Mouse (Mus musculus): Measurements from ENCODE around the gene Klf6.

Gene Klf6

DNA sequence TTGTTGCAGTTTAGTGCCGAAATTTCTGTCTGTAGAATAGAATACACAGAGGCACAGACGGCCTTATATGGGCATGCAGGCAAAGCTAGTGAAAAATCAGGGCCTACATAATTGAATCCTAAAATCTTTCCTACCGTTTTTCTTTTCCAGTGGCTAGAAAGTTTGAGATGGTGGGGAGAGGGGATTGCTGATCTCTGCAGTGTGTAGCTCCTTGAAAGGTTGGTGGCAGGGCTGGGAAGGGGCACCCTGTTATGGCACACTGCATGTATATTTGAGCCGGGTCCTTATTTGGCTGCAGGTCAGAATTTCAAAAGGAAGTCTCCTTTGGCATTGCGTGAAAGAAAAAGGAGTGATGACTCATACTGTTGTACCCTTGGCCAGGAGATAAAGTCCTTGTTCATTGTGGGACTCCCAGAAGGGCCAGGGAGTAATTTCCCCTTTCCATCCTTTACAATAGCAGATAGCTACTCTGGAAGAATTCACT lies 2.2 kb downstream of the Klf6 start:
- no peak for DNase-seq (ENCODE audit: low spot score in 2 of 2)

DNA sequence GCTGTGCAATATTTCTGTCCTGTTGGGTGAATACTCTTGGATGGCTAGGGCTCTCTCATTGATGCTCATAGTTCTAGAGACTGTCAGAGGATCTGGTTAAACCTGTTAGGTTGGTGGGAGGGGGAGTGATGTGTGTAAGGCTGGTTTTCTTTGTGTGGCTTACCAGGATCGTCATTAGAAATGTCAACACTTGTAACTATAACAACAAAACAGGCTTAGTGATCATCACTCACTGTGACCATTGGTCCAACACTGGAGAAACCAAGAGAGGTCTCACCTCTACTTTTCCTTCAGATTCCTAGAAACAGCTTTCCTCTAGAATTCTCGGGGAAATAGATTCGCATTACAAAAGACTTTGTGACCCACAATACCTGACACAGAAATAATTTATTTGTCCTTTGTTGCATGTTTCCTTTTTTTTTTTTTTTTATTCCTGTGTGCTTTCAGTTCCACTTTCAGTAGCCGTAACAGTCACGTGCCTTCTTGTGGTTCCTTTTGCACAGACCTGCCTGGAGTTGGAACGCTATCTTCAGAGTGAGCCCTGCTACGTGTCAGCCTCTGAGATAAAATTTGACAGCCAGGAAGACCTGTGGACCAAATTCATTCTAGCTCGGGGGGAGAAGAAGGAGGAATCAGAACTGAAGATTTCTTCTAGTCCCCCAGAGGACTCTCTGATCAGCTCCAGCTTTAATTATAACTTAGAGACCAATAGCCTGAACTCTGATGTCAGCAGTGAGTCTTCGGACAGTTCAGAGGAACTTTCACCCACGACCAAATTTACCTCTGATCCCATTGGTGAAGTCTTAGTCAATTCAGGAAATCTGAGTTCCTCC lies 3.2 kb downstream of the Klf6 start:
- peak; percentile 59 to 65 for DNase-seq (ENCODE audit: low spot score in 2 of 2)

DNA sequence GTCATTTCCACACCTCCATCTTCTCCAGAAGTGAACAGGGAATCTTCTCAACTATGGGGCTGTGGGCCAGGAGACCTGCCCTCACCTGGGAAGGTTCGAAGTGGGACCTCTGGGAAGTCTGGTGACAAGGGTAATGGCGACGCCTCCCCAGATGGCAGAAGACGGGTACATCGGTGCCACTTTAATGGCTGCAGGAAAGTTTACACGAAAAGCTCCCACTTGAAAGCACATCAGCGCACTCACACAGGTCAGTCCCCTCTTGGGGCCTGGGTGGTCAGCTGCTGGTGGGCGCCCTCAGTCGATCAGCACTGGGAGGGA lies 3.8 kb downstream of the Klf6 start:
- DNase-seq (ENCODE audit: low spot score in 2 of 2) = no peak

DNA sequence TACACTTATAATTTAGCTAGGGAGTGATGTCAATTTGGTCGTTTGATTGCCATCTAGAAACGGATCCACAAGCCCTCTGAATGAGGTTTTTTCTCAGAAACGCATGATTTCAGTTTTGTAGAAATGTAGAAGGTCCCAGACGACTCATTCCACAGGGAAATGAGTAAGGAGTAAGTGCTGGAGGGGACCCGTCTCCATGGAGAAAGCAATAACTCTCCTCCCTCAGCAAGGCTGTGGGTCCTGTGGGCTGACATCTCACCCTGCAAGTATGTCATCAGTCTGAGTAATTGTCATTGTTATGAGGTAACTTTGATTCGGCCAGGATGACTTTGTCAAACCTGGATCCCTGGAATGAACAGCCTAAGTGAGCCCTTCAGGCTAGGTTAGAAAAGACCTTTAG lies 4.8 kb downstream of the Klf6 start:
- no peak for DNase-seq (ENCODE audit: low spot score in 2 of 2)

DNA sequence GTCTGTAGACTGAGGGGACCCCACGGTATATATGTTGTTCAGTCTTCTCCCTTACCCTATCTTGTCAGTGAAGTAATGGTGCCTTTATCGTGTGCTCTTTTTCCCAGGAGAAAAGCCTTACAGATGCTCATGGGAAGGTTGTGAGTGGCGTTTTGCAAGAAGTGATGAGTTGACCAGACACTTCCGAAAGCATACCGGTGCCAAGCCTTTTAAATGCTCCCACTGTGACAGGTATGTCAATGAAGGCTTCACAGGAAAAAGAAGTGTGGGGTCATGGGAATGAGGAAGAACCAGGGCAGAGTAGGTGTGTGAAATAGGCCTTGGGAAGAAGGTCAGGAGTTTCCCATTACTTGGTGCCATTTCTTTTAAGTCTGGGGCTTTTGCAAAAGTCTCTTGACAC lies 5.2 kb downstream of the Klf6 start:
- DNase-seq (ENCODE audit: low spot score in 2 of 2) = no peak

DNA sequence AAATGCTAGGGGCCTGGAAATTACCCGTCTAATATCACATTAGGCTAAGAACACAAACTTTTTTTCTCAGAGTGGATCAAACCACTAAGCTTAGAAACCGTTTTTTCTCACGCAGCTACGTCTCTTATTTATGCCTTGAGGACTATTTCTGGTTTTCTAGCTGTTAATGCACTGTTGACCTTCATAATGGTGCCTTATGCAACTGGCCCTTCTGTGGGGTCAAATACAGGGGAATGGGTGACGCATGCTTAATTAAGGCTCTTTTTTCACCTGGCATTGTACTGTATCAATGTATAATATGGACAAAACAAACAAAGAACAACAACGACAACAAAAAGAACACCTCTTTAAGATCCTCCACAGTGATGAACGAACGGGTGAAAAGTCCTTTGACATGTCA lies 7.1 kb downstream of the Klf6 start:
- DNase-seq (ENCODE audit: low spot score in 2 of 2) = no peak

DNA sequence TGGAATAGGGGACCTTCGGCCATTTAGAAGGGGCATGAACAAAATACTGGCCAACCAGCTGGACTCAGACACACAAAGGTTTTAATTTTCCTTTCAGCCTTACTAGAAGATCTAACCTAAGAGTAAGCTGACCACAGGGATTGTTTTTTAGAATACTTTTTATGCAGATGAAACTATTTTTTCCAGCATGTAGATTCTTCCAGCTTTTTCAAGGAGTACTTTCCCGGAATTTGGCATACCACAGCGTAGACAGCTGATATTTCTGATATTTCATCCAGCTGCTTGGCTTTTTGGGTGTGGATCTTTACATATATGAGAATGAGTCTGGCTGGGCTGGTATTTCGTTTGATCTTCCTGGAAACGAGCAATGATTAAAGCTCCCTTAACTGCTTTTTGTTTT lies 8.2 kb downstream of the Klf6 start:
- no peak for DNase-seq (ENCODE audit: low spot score in 2 of 2)

DNA sequence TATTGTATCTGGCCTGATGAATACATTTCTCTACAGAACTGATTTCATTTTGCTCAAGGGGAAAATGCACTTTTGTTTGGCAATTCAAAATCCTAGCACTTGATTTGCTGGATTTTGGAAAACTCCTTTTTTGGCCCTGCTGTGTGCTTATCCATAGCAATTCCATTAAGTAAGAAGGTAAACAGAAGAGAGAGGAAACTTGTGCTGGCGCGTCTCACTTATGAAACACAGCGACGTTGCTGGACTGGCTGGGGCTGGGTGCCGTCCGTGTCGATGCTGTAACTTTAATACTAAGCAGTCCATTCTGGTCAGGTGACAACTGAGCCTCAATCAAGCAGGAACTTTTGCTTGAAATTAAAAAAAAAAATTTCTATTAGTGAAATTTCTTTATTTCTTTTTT lies 8.6 kb downstream of the Klf6 start:
- DNase-seq (ENCODE audit: low spot score in 2 of 2) = no peak

DNA sequence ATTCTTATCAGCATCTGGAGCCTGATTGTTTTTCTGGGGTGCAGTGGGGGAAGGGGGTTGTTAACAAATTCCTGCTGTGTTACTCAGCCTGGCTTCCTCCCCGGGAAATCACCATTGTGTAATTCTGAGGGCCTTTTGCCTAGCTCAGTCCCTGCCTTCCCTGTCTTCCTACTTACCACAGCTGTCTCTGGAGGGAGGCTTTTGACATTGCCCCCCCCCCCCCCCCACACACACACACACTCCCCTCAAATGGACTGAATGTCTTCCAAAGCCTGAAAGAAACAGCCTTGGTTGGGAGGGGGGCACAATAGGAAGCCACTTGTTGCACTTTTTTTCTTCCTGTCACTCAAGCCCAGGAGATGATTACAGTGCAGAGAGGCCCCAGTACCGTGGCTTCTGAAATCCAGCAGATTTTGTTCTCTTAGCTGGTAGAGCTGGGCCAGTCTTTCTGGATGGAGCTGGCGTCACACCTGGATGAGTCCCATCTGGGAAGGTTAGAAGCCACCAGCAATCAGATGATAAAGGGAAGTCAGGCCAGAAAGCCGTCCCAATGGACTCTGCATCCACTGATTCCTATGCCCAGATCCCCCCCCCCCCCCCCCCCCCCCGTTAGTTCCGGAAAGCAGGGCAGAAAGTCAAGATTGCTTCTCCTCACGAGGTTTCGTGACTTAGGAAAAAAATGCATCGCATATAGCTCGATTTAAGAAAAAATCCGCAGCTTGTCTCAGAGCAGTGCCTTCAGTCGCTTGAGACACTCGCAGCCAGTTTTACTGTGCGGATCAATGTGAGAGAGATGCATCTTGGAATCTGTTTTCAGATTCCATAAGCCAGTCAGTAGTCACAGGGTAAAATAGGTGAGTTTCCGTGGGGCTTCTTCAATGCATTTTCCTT lies 9.3 kb downstream of the Klf6 start:
- no peak for DNase-seq (ENCODE audit: low spot score in 2 of 2)

DNA sequence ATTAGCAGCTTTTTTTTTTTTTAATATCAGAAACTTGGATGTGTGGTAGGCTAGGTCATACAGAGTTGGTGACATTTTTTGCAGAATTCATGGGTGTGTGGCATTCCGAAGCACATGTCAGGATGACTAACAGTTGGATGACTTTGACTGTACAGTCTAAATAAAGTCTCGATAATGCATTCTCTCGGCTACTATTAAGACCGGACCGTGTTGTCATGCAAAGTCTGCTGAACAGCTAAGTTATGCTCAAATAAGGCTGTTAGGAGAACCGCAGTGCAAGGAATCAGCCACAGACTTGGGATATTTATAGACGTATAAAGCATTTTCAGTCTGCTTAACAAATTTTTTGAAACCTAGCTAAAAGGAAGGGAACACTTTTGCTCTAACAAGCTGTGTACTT lies 10.1 kb downstream of the Klf6 start:
- no peak for DNase-seq (ENCODE audit: low spot score in 2 of 2)

DNA sequence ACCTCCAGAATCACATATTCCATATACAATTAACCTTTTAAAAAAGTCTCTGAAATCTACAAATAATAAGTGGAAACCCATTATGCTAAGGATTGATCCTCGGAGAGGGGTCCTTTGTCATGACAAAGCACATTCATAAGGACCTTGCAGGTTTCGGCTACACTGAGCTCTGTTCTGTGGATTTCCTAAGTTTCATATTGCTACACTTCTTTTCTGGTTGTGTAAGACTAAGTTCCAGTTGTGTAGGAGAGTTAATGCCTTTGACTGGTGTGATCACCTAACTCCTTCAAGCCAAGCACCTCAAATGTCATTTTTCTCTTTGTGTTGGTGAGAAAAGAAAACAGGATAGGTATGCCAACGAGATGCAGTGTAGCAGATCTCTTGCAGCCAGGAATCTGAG lies 12.4 kb downstream of the Klf6 start:
- no peak for DNase-seq (ENCODE audit: low spot score in 2 of 2)

DNA sequence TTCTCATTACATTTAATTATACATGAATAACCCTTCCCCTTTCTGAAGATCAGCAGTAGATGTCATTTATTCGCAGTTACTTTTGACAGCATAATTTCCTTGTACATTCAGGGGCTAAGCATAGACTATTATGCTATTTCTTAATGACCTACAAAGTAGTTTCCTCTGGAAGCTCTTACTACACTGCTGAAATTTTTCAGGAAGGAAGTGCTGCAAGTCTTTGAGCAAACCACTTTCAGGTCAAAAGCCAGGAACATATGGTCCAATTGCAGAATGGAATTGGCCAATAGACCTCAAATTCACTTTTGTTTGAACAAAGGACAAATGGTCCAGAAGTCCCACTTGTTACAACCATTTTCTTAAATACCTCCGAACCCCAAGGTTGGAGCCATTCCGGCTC lies 14.2 kb downstream of the Klf6 start:
- DNase-seq (ENCODE audit: low spot score in 2 of 2) = no peak

DNA sequence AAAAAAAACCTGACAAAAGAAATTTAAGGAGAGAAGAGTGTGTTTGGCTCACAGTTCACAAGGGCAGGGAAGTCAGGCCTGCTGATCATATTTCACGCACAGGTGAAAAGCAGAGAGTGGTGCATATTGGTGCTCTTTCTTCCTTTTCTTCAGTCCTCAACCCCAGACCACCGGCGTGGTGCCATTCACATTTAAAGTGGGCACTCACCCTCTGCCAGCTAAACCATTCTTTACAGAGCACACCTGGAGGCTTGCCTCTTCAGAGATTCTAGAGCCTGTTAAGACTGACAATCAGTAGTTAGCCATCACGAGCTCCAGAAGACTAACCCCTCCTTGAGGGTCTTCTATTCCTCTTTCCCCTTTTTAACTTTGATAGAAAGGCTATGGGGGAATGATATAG lies 17.5 kb downstream of the Klf6 start:
- no peak for DNase-seq (ENCODE audit: low spot score in 2 of 2)

DNA sequence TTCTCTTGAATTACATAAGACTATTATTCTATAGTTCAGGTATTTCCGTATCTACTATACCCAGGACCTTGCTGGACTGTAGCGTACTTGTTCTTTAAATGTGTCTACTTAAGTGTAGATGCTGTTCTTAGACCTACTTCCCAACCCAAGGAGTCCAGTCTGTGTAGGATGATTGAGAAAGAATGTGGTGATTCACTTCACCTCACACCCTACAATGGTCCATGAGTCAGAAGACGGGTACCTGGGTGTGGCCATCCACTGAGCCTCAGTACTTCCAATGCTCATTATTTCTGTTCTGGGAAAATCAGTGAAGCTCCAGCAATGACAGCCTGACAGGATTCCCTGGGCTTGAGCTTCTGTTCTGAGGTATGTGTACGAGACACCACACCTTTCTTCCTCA lies 25.5 kb downstream of the Klf6 start:
- no peak for DNase-seq (ENCODE audit: low spot score in 2 of 2)

DNA sequence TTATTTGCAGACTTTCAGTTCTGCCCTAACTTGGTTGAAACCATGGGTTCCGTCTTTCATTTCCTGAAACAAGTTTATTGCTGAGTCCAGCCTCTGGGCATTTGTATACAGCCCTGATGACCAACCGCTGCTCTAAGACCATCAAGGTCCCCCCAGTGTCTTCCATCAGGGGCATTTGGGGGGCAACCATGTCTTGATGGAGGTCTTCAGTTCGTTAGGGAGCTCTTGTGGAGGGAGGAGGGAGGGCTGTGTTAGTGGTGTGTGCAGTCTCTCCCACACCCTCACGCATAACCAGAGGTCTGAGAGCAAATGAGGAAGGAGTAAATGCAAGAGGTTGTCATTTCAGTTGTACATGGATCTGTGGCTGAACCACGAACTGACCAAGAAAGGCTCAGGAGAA lies 26.9 kb downstream of the Klf6 start:
- DNase-seq (ENCODE audit: low spot score in 2 of 2) = peak; percentile 40 to 54

DNA sequence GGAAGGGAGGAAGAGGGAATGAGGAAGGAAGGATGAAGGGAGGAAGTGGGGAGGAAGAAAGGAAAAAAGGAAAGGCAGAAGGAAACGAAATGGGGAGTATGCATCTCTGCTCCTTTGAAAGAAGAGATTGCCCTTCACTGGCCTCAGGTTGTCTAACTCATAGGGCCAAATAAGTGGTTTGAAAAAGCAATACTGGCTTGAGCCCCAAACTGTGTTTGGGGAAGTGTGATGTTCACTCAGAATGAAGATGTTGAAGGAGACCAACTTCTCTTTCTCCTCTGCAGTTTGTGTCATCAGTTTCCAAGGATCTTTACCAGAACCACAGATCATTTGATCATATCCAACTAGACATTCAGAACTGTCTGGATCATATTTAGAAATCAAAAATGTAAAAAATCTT lies 27.4 kb downstream of the Klf6 start:
- peak in 1 of 2 experiments; percentile 30 for DNase-seq (ENCODE audit: low spot score in 2 of 2)

DNA sequence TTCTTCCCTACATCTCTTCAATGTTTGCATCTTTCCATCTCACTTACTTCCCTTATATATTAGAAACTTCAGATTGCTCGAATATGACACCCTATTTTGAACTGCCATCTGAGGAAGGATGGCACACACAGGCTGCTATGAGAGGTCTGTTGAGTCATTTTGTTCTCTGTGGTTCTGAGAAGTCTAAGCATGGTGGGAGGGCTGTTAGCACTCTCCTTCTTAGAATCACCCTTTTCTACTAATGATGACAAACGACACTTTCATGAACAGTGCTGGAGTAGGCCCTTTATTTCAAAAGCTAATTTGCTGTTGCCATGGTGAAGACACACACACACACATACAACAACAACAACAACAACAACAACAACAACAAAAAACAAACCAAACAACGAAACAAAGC lies 28.8 kb downstream of the Klf6 start:
- DNase-seq (ENCODE audit: low spot score in 2 of 2) = no peak

DNA sequence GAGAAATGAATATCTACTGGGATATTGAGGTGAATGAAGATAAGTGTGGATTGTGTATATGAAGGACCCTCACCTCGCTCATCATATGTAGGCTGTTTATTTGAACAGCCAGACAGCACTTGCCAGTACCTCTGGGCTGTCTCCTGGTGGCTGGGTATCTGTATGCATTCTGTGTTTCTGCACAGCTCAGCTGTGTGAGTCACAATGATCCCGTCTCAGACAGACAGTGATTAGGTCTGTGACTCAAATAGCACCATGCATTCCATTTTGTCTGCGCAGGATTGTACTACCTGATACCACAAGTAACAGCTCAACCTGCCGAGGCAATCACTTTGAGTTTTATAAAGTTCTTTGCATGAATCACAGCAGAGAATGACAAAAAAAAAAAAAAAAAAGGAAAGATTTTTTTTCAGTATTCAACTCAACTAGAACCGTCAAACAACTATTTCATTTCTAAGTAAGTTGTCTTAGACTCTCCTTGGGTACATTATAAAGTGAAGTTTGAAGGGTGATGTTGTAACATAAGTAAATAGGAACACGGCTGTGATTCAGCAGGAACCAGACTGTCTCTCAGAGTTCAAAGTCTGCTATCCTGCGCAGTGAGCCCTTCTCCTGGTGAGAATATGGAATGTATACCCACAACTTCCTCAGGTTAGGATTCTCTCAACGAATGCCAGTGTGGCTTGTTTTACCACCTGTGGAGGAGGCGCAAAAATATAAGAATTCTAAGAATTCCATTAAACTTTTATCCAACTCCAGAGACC lies 31.6 kb downstream of the Klf6 start:
- DNase-seq (ENCODE audit: low spot score in 2 of 2) = no peak

DNA sequence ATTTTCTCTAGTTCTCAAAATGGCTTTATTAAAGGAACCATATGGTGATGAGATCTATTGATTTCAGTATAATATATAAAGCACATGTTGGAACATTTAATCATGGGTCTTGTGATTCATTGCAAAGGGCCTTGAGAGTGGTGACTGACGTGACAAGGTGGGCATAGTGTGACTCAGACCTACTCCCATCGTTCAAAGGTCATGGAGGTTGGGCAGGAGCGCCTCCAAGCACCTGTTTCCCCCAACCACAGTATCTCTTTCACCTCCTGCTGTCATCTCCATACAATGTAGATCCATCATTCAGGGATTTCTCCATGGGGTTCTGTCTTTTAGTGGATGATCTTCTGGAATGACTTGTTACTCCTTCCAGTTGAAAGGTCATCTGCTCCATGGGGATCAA lies 33.6 kb downstream of the Klf6 start:
- no peak for DNase-seq (ENCODE audit: low spot score in 2 of 2)

DNA sequence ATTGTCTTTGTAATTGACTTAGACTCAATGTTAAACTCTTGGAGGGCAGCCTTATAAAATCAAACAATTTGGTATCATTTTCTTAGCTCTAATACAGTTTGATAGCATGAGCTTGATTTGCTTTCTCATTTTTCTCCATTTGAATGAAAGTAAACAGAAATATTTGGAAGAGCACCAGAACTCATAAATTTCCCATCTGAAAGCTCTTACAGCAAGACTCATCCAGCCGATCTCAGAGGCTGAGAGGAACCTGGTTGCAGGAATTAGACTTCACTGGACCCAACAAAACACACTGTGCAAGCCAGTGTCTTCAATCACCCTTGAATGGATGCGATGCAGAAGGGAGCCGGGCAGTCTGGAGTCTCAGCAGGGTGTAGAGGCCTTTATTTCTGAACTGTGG lies 34.6 kb downstream of the Klf6 start:
- DNase-seq (ENCODE audit: low spot score in 2 of 2) = no peak

DNA sequence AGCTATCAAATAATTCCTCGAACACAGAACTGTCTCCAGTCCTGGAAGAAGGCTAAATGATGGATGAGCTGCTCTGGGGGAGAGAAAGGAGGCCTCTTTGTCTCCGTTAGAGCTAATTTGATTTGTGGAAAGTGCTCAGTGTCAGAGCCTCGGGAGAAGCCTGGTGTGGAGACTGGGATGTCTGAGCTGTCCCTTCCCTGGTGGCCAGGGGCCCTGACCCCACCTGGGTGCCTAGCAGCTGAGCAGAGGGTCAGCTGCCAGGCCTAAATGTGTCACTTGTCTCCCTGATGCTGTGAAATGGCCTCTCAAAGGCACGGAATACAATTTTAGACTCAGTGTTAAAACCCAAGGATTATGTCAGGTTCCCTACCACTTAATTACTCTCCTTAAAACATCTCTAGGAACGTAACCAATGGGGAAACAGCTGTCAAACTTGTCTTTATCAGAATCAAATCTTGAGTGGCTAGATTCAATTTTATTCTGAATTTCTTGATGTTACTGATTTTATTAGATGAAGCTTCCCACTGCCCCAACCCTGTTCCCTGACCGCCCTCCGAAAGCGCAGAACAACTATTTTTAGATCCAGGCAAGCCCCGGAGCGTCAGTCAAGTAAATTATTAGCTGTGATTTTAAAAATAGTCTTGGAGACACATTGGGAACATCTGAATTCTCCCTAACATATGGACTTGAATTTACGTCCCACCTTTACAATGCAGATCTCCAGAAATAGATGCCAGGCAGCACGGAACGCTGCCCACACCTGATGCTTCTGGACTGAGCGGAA lies 36.1 kb downstream of the Klf6 start:
- DNase-seq (ENCODE audit: low spot score in 2 of 2) = no peak

DNA sequence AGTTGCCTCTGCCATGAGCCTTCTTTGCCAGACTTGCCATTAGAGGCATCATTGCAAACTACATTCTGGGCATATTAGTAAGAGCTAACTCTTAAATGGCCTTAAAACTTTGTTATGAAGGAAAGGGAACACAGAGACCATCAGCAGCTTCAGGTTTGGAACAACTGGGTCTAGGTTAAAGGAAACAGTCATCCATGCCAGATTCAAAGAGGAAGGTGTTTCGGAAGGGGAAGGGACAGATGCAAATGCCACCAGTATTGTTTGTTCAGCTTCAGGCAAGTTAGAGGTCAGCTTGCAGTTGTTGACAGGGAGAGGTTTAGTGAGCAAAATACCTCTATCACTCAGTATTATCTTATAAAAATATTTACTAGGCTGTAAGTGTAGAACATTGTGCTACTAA lies 37.7 kb downstream of the Klf6 start:
- no peak for DNase-seq (ENCODE audit: low spot score in 2 of 2)
